Mouse (Mus musculus): ENCODE data around the gene Pdcd5.

Gene Pdcd5

GRCm38 (mm10) chr7:35647101-35647698 is at the start of gene Pdcd5:
Gene Pdcd5, minus strand, starts transcription at chr7:35647521.
- in situ Hi-C loops (cut with MboI, MseI), result loop anchor here (10.0 kb wide), 1 partner anchor 1242 kb away; no protein-coding TSS in a partner anchor

DNA sequence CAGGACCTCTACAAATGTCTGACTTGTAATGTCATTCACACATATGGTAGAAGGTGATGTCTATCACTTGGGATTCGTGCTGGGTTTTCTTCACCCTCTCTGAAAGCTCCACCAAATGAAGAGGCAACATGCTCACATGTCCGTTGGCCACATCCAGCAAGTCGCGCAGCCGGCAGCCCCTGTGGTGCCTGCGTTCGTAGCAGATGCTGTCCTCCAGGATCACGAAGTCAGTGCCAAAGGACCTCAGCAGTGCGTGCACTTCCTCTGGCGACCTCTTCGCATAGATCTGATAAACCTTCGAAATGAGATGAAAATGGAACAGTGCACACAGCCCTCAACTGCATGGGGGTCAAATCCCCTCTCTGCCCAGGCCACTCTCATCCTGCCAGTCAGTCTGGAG is 45.3 kb upstream of the Pdcd5 start:
- in situ Hi-C loops (cut with MboI, MseI), result no loop called here

GRCm38 (mm10) chr7:35692117-35692516 is 44.8 kb upstream of the Pdcd5 start:
- in situ Hi-C loops (cut with MboI, MseI), result no loop called here

DNA sequence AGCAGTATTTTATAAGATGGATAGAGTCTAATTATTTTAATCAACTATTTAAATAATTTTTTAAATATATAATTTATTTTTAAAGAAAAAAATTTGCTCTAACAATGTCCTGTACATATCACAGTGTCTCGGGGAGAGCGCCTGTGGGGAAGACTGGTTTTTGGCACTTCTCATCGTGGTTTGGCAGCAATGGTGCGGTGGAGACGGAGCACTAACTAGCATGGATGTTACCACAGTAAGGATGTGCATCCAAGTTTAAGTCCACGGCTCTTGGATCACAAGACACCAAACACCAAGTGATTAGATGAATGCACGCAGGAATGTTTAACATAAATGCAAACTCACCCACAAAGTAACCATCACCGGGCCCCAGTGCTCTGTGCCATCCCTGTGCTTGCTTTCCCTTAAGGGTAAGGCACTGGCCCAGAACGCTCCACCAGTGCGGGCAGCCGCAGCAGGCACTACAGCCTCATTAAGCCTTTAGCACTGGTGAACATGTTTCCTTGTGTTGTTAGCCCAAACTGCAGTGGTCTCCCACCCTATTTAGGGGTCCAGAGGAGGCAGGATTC is 41.5 kb upstream of the Pdcd5 start:
- in situ Hi-C loops (cut with MboI, MseI), result no loop called here

- in situ Hi-C loops (cut with MboI, MseI), result no loop called here
Measured at GRCm38 (mm10) chr7:35688276-35688675, 41.0 kb upstream of the Pdcd5 start.

DNA sequence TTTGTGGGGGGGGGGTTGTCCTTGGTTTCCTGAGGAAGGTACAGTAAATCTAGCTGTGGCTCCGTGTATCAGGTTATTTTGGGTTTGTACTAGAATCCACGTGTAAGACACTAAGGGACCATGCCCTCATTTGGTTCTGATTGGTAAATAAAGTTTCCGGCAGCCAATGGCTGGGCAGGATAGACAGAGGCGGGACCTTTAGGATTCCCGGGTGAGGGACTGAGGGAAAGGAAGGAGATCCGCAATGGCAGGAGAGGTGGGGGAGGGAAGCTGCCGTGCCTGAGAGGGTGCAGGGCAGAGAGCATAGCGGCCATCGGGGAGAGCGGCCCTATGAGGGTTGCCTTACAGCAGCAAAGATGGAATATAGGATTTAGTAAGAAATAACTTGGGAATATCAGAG is 39.9 kb upstream of the Pdcd5 start:
- in situ Hi-C loops (cut with MboI, MseI), result no loop called here

DNA sequence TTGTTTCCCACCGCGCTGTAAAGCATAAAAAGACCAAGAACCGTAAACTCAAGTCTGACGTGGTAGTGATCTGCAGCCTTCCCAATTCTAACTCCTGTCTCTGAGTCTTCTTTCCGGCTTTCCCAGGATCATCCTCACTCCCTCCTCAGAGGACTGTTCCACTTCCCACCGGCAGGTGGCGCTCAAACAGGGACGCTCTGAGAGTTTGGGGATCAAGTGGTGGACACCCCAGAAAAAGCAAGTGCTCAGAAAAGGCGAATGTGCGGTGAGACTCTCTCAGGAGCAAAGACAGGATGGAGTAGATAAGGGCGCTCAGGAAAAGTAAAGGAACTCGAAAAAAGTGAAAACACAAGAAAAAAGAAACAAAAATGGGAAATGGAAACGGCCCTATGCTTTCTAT is 39.4 kb upstream of the Pdcd5 start:
- in situ Hi-C loops (cut with MboI, MseI), result no loop called here

- in situ Hi-C loops (cut with MboI, MseI), result no loop called here
Measured at GRCm38 (mm10) chr7:35686216-35686615, 38.9 kb upstream of the Pdcd5 start.

- in situ Hi-C loops (cut with MboI, MseI), result no loop called here
Measured at GRCm38 (mm10) chr7:35683409-35684122, 36.2 kb upstream of the Pdcd5 start.

DNA sequence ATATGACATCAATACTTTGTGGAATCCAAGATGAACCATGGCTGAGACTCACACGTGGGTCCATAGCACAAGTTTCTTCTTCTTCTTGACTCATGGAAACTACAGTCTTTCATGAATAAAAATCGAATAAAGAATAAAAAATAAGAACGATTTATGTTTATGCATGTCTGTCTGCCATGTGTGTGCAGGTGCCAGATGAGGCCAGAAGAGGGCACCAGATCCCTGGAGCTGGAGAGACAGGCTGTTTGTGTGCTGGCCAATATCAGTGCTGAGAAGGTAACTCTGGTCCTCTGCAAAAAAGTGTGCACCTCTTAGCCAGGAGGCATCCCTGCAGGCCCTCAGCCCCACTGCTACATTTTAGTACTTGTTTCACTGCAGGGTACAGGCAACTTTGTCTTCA is 34.2 kb upstream of the Pdcd5 start:
- in situ Hi-C loops (cut with MboI, MseI), result no loop called here

DNA sequence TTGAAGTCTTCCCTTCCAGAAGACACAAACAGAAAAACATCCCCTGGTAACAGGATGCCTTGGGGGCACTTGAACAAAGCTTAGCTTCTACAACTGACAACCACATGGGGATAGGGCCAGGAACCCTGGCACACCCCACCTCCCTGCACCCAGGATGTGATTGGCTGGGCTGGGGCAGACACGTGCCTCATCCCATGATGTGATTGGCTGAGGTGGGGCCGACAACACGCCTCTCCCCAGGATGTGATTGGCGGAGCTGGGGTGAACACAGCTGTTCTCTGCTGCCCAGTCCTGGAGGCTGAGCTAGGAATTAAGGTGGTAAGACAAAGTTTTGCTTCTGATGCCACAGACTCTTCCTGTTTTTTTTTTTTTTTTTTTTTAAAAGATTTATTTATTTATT is 31.7 kb upstream of the Pdcd5 start:
- in situ Hi-C loops (cut with MboI, MseI), result no loop called here

DNA sequence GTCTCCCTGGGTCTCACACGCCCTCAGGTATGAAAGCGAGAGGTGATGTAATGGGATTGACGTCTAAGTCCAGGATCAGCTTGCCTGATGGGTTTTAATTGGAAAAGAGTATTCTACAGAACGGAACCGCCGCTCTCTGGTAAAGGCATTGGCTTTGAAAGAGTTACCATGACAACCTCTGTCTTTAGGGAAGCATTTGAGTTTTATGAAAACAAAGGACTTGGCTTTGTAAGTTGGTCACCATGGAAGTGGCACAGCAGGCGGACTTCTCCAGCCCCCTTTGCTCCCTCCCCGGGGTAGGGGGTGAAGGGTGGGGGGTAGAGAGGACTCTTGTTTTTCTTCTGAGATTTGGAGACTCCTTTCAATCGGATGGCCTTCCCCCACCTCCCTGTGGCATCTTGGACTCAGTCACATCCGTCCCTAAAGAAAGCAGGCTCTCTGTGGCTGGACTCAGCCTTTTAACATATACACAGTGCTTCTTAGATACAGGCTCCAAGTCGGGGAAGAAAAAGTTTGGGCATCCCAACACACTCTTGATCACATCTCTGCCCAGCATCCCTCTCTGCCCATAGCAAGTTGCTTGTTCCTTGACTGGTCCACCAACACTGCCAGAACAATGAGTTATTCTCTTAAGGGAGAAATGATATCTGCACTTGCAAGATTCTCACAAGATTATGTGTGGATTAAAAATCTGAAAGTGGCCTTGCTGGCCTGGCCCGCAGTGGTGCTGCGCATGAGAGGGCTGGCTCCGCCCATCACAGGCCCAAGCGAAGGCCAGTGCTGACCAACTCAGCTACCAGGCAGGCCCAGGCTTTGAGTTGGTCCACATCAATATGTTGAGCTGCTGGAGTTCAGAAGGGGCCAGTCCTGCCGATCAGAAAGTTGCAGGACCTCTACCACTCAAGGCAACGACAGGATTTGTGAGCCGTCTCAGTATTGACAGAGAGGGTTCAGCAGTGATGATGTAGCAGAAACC is 21.0 kb upstream of the Pdcd5 start:
- in situ Hi-C loops (cut with MboI, MseI), result loop anchor here (10.0 kb wide), 1 partner anchor 186 kb away; no protein-coding TSS in a partner anchor

DNA sequence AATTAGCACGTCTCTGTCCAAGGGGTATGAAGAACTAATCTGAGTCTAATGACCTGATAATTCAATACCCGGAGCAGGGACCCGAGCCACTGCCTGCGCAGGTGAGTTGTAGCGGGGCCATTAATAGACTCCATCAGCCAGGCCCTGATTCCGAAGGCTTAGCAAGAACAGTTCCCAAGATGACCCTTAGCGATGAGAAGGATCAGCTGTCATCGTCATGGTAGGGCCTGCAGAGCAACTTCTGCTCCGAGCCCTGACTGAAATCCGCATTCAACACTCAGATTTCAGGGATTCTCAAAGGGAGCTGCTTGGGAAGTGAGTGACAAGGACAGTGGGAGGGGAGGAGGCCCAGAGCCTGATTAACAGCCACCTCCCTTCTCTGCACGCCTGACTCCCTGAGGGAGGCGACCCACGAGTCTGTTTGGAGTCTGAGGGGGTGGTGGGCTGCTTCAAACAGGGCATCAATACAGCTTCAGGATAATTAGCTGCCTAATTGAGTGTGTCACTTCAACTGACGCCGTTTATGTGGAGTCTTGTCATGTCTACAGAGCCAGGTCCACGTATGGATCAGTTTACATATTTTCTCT is 16.6 kb upstream of the Pdcd5 start:
- in situ Hi-C loops (cut with MboI, MseI), result loop anchor here (10.0 kb wide), 1 partner anchor 191 kb away; no protein-coding TSS in a partner anchor

DNA sequence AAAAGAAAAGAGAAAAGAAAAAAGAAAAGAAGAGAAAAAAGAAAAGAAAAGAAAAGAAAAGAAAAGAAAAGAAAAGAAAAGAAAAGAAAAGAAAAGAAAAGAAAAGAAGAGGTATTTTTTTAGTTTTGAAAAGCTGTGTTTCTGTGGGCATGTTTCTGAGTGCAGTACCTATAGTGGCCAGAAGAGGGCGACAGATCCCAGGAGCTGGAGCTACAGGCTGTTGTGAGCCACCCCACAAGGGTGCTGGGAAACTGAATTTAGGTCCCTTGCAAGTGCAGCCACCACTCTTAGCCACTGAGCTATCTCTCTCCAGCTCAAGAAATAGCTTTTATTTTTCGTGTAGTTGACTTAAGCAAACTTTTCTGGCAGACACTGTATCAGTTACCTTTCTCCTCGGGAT is 11.9 kb upstream of the Pdcd5 start:
- in situ Hi-C loops (cut with MboI, MseI), result no loop called here

DNA sequence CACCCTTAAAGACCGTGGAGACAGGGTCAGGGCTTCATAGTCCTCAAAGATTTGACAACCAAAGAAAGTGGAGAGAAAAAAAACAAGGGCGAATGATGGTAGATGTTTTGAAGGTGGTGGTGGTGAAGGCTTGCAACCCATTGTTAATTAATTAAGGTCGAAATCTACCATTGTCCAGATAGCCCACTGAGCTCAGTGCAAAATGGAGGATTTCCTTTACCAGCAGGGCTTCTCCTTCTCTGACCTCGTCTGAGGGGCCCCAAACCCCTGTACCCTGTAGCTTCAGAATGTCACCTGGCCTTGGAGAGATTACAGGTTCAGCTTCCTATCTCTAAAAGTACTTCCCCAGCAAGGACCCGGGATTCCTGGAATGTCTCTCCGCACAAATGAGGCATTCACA is 10.5 kb upstream of the Pdcd5 start:
- in situ Hi-C loops (cut with MboI, MseI), result no loop called here

DNA sequence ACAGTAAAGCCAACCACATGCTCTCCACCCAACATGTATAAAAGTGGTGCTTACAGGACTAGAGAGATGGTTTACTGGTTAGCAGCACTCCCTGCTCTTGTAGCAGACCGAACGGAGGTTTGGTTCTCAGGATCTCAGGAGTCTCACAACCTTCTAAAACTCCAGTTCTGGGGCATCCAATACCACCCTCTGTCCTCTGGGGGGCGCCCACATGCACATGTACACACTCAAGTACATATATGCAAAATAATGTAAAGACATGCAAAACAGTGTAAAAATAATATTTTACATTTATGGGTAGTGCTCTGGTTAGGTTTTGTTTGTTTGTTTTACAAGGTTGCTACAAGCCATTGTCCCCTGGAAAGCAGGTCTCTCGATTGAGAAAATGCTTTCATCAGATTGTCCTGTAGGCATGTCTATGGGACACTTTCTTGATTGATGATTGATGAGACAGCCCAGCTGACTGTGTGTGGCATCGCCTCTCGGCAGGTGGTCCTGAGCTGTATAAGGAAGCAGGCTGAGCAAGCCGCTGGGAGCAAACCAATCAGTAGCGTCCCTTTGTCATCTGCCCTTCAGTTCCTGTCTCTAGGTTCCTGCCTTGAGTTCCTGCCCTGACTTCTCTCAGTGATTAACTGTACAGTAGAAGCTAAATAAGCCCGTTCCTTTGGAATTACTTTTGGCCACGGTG is 4.4 kb upstream of the Pdcd5 start:
- in situ Hi-C loops (cut with MboI, MseI), result no loop called here

DNA sequence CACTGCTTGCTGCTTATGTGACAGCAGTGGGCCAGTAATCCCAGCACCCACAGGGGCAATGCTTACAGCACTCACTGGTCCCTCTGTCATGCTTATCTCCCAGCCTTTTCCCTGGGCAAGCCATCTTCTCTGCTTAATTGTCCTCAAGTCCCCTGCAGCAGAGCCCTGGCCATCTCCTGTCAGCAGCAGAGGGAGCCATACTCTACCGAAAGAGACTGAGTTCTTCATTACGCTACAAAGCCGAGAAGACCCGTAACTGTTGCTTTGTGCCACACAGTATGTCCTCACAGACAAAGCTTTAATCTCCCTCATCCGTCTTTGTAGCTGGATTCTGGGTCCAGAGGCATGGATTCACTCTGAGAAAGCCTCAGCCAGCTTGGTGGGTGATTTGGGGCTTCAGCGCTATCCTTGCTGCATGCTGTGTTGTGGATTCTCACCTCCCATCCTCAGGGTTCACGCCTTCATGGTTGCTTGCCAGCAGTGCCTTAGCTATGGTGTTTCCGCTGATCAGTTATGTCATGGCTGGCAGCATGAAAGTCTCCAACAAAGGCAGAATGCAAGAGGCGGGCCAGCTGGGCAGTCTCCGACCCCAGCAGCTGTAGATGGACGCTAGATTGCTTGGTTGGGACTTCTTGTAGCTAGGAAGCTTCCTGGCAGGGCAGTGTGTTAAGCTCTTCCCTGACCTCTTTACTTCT is 3.5 kb upstream of the Pdcd5 start:
- in situ Hi-C loops (cut with MboI, MseI), result no loop called here

DNA sequence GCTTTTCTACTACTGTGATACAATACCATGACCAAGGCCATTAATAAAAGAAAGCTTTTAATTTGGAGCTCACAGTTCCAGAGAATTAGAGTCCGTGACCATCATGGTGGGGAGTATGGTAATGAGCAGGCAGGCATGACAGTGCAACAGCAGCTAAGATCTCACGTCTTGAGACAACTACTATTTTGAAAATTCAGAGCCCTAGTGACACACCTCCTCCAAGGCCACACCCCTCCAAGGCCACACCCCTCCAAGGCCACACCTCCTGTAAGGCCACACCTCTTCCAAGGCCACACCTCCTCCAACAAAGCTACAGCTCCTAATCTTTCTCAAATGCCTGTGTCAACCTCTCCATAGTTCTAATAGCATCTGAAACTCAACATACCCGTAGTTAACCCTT is 1.8 kb upstream of the Pdcd5 start:
- in situ Hi-C loops (cut with MboI, MseI), result loop anchor here (10.0 kb wide), 1 partner anchor 1244 kb away; no protein-coding TSS in a partner anchor

GRCm38 (mm10) chr7:35648239-35649069 is 1.1 kb upstream of the Pdcd5 start:
- in situ Hi-C loops (cut with MboI, MseI), result loop anchor here (10.0 kb wide), 1 partner anchor 1244 kb away; no protein-coding TSS in a partner anchor
